Mouse (Mus musculus) layer of hippocampus, adult 9-10 months (tissue): Measurements from ENCODE around the gene Gng10.

ENCODE experiments used
- DNase-seq: peaks from one replicate; pipeline ENCODE4 v3.0.0; 2022; ENCODE audit warnings: low spot score

The Gng10 gene

GRCm38 (mm10) chr4:59034918-59035785 lies at the start of gene Gng10:
Gene Gng10 (plus strand): TSS chr4:59035088.
- DNase-seq: no peak

GRCm38 (mm10) chr4:58985157-58985648 lies 49.7 kb upstream of the Gng10 start:
- DNase-seq: peak; percentile 55

GRCm38 (mm10) chr4:58986540-58987190 lies 48.2 kb upstream of the Gng10 start, which contains the start of gene Ptgr1:
Gene Ptgr1 (minus strand): TSS chr4:58987119.
- peak; percentile 67 for DNase-seq

GRCm38 (mm10) chr4:58989303-58989898 lies 45.5 kb upstream of the Gng10 start:
- DNase-seq: no peak

GRCm38 (mm10) chr4:58990609-58991434 lies 44.1 kb upstream of the Gng10 start:
- DNase-seq: no peak

- DNase-seq: no peak
These were observed 42.7 kb upstream of the Gng10 start for GRCm38 (mm10) chr4:58992195-58992594.

GRCm38 (mm10) chr4:58994762-58995161 lies 40.1 kb upstream of the Gng10 start, which contains the start of gene Dnajc25:
Gene Dnajc25 (plus strand): TSS chr4:58995062.
- no peak for DNase-seq

- DNase-seq: no peak
These were observed 39.6 kb upstream of the Gng10 start for GRCm38 (mm10) chr4:58995251-58995693.

- DNase-seq: no peak
These were observed 37.8 kb upstream of the Gng10 start for GRCm38 (mm10) chr4:58997081-58997480.

GRCm38 (mm10) chr4:58998688-58999087 lies 36.2 kb upstream of the Gng10 start:
- DNase-seq: no peak

- peak; percentile 55 for DNase-seq
These were observed 35.2 kb upstream of the Gng10 start for GRCm38 (mm10) chr4:58999686-59000085.

- DNase-seq: no peak
These were observed 34.3 kb upstream of the Gng10 start for GRCm38 (mm10) chr4:59000614-59001013.

- DNase-seq: peak; percentile 67
These were observed 31.7 kb upstream of the Gng10 start, which contains the start of gene Gm20503 for GRCm38 (mm10) chr4:59002948-59003805. Gene Gm20503 (plus strand): TSS chr4:59003210.

- DNase-seq: no peak
These were observed 31.1 kb upstream of the Gng10 start for GRCm38 (mm10) chr4:59003806-59004200.

GRCm38 (mm10) chr4:59006211-59006610 lies 28.7 kb upstream of the Gng10 start:
- DNase-seq: no peak

- no peak for DNase-seq
These were observed 27.9 kb upstream of the Gng10 start for GRCm38 (mm10) chr4:59007016-59007415.

- DNase-seq: no peak
These were observed 26.9 kb upstream of the Gng10 start for GRCm38 (mm10) chr4:59007974-59008373.

GRCm38 (mm10) chr4:59009186-59009585 lies 25.7 kb upstream of the Gng10 start:
- DNase-seq: no peak

- no peak for DNase-seq
These were observed 25.2 kb upstream of the Gng10 start for GRCm38 (mm10) chr4:59009696-59010095.

GRCm38 (mm10) chr4:59011446-59011845 lies 23.4 kb upstream of the Gng10 start:
- no peak for DNase-seq

- DNase-seq: no peak
These were observed 19.7 kb upstream of the Gng10 start for GRCm38 (mm10) chr4:59015181-59015580.
